ENCODE assay signal across 18 mouse cellular contexts in genomic region chr1:157532826-157533460, GRCm38 (mm10). TPM values are rescaled to one million over a fixed set of nuclear protein-coding genes. Genes with fewer than 3 reads are reported as not detected.
DNase-seq lines count a peak whose midpoint lies in the region; ATAC-seq and TF ChIP-seq lines count a peak whose summit lies in the region.
"Had no signal": no experiment of that assay in that cellular context is flagged by ENCODE, and none has a peak within 500 bp of the region (broad histone marks: within the 10 kb centered on the region; RNA-seq: fewer than 3 reads in every experiment).

No protein-coding gene starts in this region.

- no peaks in the 10 kb centered on the region for H3K9me3 ChIP-seq in midbrain, postnatal 0 days (ENCODE audit: low read length)
- H3K9me3 ChIP-seq in midbrain, embryonic 16.5 days (replicated peaks; ENCODE audit: control insufficient read depth, low read length, poor library complexity, severe bottlenecking): no peaks in the 10 kb centered on the region
- H3K9me3 ChIP-seq: forebrain, embryonic 13.5 days; hindbrain, embryonic 15.5 days had no signal

- no peak for ATAC-seq in midbrain, postnatal 0 days (ENCODE audit: low FRiP score)
- ATAC-seq in midbrain, embryonic 16.5 days: no peak
- peak; percentile 87 for ATAC-seq in common myeloid progenitor, adult 5-6 weeks (replicated peaks; ENCODE audit: low read depth, poor library complexity, severe bottlenecking)
- ATAC-seq in monocyte, adult 5-6 weeks (replicated peaks; ENCODE audit: insufficient number of reproducible peaks, low FRiP score, low TSS enrichment, poor library complexity, severe bottlenecking): no peak
- ATAC-seq: activated CD4-positive, CD25-positive, alpha-beta regulatory T cell, adult 4 months; CD4-positive, CD25-positive, alpha-beta regulatory T cell, adult 4 months; forebrain, embryonic 13.5 days had no signal

- no peak overlapping the region for H3K27ac ChIP-seq in midbrain, postnatal 0 days (ENCODE audit: low read depth, low read length)
- no peak overlapping the region for H3K27ac ChIP-seq in midbrain, embryonic 16.5 days (ENCODE audit: low read length)
- H3K27ac ChIP-seq: forebrain, embryonic 13.5 days; hindbrain, embryonic 15.5 days; macrophage had no signal

- no peak overlapping the region for H3K9ac ChIP-seq in midbrain, postnatal 0 days (replicated peaks; ENCODE audit: low read length, poor library complexity, severe bottlenecking)
- H3K9ac ChIP-seq in midbrain, embryonic 16.5 days (ENCODE audit: low read depth, low read length): no peak overlapping the region
- H3K9ac ChIP-seq: forebrain, embryonic 13.5 days; hindbrain, embryonic 15.5 days had no signal

- no peaks in the 10 kb centered on the region for H3K36me3 ChIP-seq in midbrain, postnatal 0 days (ENCODE audit: insufficient read depth, low read length)
- no peaks in the 10 kb centered on the region for H3K36me3 ChIP-seq in midbrain, embryonic 16.5 days (ENCODE audit: control insufficient read depth, insufficient read depth, low read length)
- H3K36me3 ChIP-seq: hindbrain, embryonic 15.5 days had no signal

- no peaks in the 10 kb centered on the region for H3K27me3 ChIP-seq in midbrain, postnatal 0 days (ENCODE audit: insufficient read depth, low read length)
- H3K27me3 ChIP-seq in midbrain, embryonic 16.5 days (ENCODE audit: control insufficient read depth, insufficient read depth, low read depth, low read length): no peaks in the 10 kb centered on the region
- H3K27me3 ChIP-seq: forebrain, embryonic 13.5 days had no signal

- TF ChIP-seq CTCF in midbrain, postnatal 0 days (IDR thresholded peaks at IDR 0.05): no peak

- no peak overlapping the region for H3K4me2 ChIP-seq in midbrain, postnatal 0 days (ENCODE audit: low read depth, low read length, poor library complexity, severe bottlenecking)
- H3K4me2 ChIP-seq in midbrain, embryonic 16.5 days (ENCODE audit: low read length): no peak overlapping the region
- H3K4me2 ChIP-seq: forebrain, embryonic 13.5 days; hindbrain, embryonic 15.5 days had no signal

- DNase-seq in midbrain, postnatal 0 days (ENCODE audit: low spot score): peak; percentile 46
- peak; percentile 83 to 88 for DNase-seq in cerebellum, adult 18-20 months
- DNase-seq in thymus, postnatal 36 days: no peak
- no peak for DNase-seq in c-Kit-positive CD71-positive TER-119-positive erythroid progenitor cells, embryonic 14.5 days (ENCODE audit: low spot score)
- DNase-seq: heart, postnatal 10 days; kidney, adult 8-10 months; kidney, postnatal 4 days; liver; lung, adult 18-20 months; thymus, adult 2 months had no signal

- H3K4me1 ChIP-seq in midbrain, postnatal 0 days (ENCODE audit: insufficient read depth, low read length): no peaks in the 10 kb centered on the region
- no peaks in the 10 kb centered on the region for H3K4me1 ChIP-seq in midbrain, embryonic 16.5 days (ENCODE audit: control insufficient read depth, insufficient read depth, low read length)
- H3K4me1 ChIP-seq: hindbrain, embryonic 15.5 days had no signal

- no peak overlapping the region for H3K4me3 ChIP-seq in midbrain, postnatal 0 days (ENCODE audit: low read depth, low read length)
- no peak overlapping the region for H3K4me3 ChIP-seq in midbrain, embryonic 16.5 days (ENCODE audit: low read depth, low read length)
- H3K4me3 ChIP-seq: forebrain, embryonic 13.5 days; hindbrain, embryonic 15.5 days had no signal

- 54% methylated on average over 8 of the region's 8 CpGs for WGBS in midbrain, postnatal 0 days
- WGBS in midbrain, embryonic 16.5 days: 55% methylated on average over 8 of the region's 8 CpGs

RNA-seq across cellular contexts. Expression of gene Sec16b, which starts 26.4 kb away (rescaled TPM):
- total RNA-seq in midbrain, postnatal 0 days (2014; rRNA removed): 0.33 and 0.49 TPM in 2 replicates
- polyA plus RNA-seq in midbrain, postnatal 0 days (2015; fragmentation: Nextera tagmentation; extraction: Ambion mirVana): 0.30 and 0.39 TPM in 2 replicates
- 0.32 and 0.36 TPM in 2 replicates for polyA plus RNA-seq in midbrain, embryonic 16.5 days (2015; fragmentation: Nextera tagmentation; extraction: Ambion mirVana)
- total RNA-seq in common myeloid progenitor, adult 5-6 weeks (2017): 0.19 and 0.37 TPM in 2 replicates
- total RNA-seq in monocyte, adult 5-6 weeks (2017): 0.10 to 0.11 TPM in 2 of 3 replicates, not detected in the other
- polyA plus RNA-seq: macrophage had no signal

Comparison
In these comparisons a context has a peak if more than half of its experiments do, and no peak if none do; other contexts are left out.
1. DNase-seq: peak in midbrain, postnatal 0 days (single experiment) and cerebellum, adult 18-20 months (2 of 2); none in thymus, postnatal 36 days (0 of 2) and c-Kit-positive CD71-positive TER-119-positive erythroid progenitor cells, embryonic 14.5 days (single experiment).